Mouse (Mus musculus): ENCODE data around the gene Klhl30. TPM values are rescaled to one million over a fixed set of nuclear protein-coding genes. Genes with fewer than 3 reads are reported as not detected.

The Klhl30 gene
- 1.4 and 1.7 TPM in 2 replicates for polyA plus RNA-seq (2015; fragmentation: Nextera tagmentation; extraction: Ambion mirVana)

GRCm38 (mm10) chr1:91350841-91351240 lies at the start of gene Klhl30:
Klhl30 (plus strand) TSS chr1:91351016.
- H3K4me2 ChIP-seq (ENCODE audit: low read depth, low read length): no peak within 1 kb of the TSS
- no peak within 1 kb of the TSS for H3K27ac ChIP-seq (ENCODE audit: low read length)
- H3K27me3 ChIP-seq (ENCODE audit: control insufficient read depth, insufficient read depth, low read depth, low read length): peaks cover 10% of the 10 kb centered on the region
- H3K9ac ChIP-seq (ENCODE audit: low read length): no peak within 1 kb of the TSS
- H3K36me3 ChIP-seq (ENCODE audit: control insufficient read depth, insufficient read depth, low read length): no peaks in the 10 kb centered on the region
- WGBS: 49% methylated on average over 4 of the region's 4 CpGs
- H3K4me1 ChIP-seq (replicated peaks; ENCODE audit: control insufficient read depth, insufficient read depth, low read length): no peaks in the 10 kb centered on the region
- ATAC-seq (ENCODE audit: low read depth): no peak
- H3K9me3 ChIP-seq (ENCODE audit: control insufficient read depth, low read length): no peaks in the 10 kb centered on the region
- H3K4me3 ChIP-seq (ENCODE audit: low read length): no peak within 1 kb of the TSS

GRCm38 (mm10) chr1:91301206-91301920 lies 49.5 kb upstream of the Klhl30 start:
- no peaks in the 10 kb centered on the region for H3K27me3 ChIP-seq (ENCODE audit: control insufficient read depth, insufficient read depth, low read depth, low read length)
- WGBS: 64% methylated on average over 3 of the region's 3 CpGs
- H3K4me3 ChIP-seq (ENCODE audit: low read length): no peak overlapping the region
- peaks cover 14% of the 10 kb centered on the region; the same call in 1 of the 2 replicates for H3K4me1 ChIP-seq (replicated peaks; ENCODE audit: control insufficient read depth, insufficient read depth, low read length)
- H3K27ac ChIP-seq (ENCODE audit: low read length): no peak overlapping the region; the same call in 1 of the 2 replicates
- H3K9me3 ChIP-seq (ENCODE audit: control insufficient read depth, low read length): no peaks in the 10 kb centered on the region
- no peak for ATAC-seq (ENCODE audit: low read depth)
- no peak overlapping the region for H3K9ac ChIP-seq (ENCODE audit: low read length)
- H3K36me3 ChIP-seq (ENCODE audit: control insufficient read depth, insufficient read depth, low read length): peaks cover 9% of the 10 kb centered on the region; the same call in 1 of the 2 replicates
- H3K4me2 ChIP-seq (ENCODE audit: low read depth, low read length): no peak overlapping the region

- Histone ChIP-seq H3K27me3 (ENCODE audit: control insufficient read depth, insufficient read depth, low read depth, low read length) (no peaks in the 10 kb centered on the region), H3K9ac (ENCODE audit: low read length) (no peak overlapping the region), H3K4me3 (ENCODE audit: low read length) (no peak overlapping the region), H3K36me3 (ENCODE audit: control insufficient read depth, insufficient read depth, low read length) (peaks cover 9% of the 10 kb centered on the region; the same call in 1 of the 2 replicates), H3K4me1 (replicated peaks; ENCODE audit: control insufficient read depth, insufficient read depth, low read length) (peaks cover 14% of the 10 kb centered on the region; the same call in 1 of the 2 replicates), H3K9me3 (ENCODE audit: control insufficient read depth, low read length) (no peaks in the 10 kb centered on the region), H3K27ac (ENCODE audit: low read length) (0 out of 2 replicates have a peak overlapping the region, but pooled peaks have one; percentile 10), H3K4me2 (ENCODE audit: low read depth, low read length) (no peak overlapping the region)
- 72% methylated on average over 3 of the region's 3 CpGs for WGBS
- ATAC-seq (ENCODE audit: low read depth): no peak
Observed at GRCm38 (mm10) chr1:91302021-91302420, 48.8 kb upstream of the Klhl30 start.

GRCm38 (mm10) chr1:91304621-91305020 lies 46.2 kb upstream of the Klhl30 start:
- H3K4me1 ChIP-seq (replicated peaks; ENCODE audit: control insufficient read depth, insufficient read depth, low read length): peaks cover 4% of the 10 kb centered on the region; the same call in 1 of the 2 replicates
- no peaks in the 10 kb centered on the region for H3K9me3 ChIP-seq (ENCODE audit: control insufficient read depth, low read length)
- no peak for ATAC-seq (ENCODE audit: low read depth)
- no peak overlapping the region for H3K27ac ChIP-seq (ENCODE audit: low read length)
- H3K9ac ChIP-seq (ENCODE audit: low read length): no peak overlapping the region
- no peak overlapping the region for H3K4me2 ChIP-seq (ENCODE audit: low read depth, low read length)
- no peaks in the 10 kb centered on the region for H3K27me3 ChIP-seq (ENCODE audit: control insufficient read depth, insufficient read depth, low read depth, low read length)
- peaks cover 20% of the 10 kb centered on the region for H3K36me3 ChIP-seq (ENCODE audit: control insufficient read depth, insufficient read depth, low read length)
- WGBS: 89% methylated on average over 4 of the region's 4 CpGs
- no peak overlapping the region for H3K4me3 ChIP-seq (ENCODE audit: low read length)

GRCm38 (mm10) chr1:91309366-91310085 lies 41.3 kb upstream of the Klhl30 start:
- H3K9ac ChIP-seq (ENCODE audit: low read length): no peak overlapping the region
- no peaks in the 10 kb centered on the region for H3K9me3 ChIP-seq (ENCODE audit: control insufficient read depth, low read length)
- no peak overlapping the region for H3K27ac ChIP-seq (ENCODE audit: low read length)
- no peaks in the 10 kb centered on the region for H3K4me1 ChIP-seq (replicated peaks; ENCODE audit: control insufficient read depth, insufficient read depth, low read length)
- 88% methylated on average over 13 of the region's 13 CpGs for WGBS
- H3K4me2 ChIP-seq (ENCODE audit: low read depth, low read length): no peak overlapping the region
- no peak overlapping the region for H3K4me3 ChIP-seq (ENCODE audit: low read length)
- H3K27me3 ChIP-seq (ENCODE audit: control insufficient read depth, insufficient read depth, low read depth, low read length): no peaks in the 10 kb centered on the region
- no peak for ATAC-seq (ENCODE audit: low read depth)
- peaks cover 22% of the 10 kb centered on the region for H3K36me3 ChIP-seq (ENCODE audit: control insufficient read depth, insufficient read depth, low read length)

- Histone ChIP-seq H3K4me3 (ENCODE audit: low read length) (no peak overlapping the region), H3K9ac (ENCODE audit: low read length) (no peak overlapping the region), H3K4me2 (ENCODE audit: low read depth, low read length) (no peak overlapping the region), H3K4me1 (replicated peaks; ENCODE audit: control insufficient read depth, insufficient read depth, low read length) (no peaks in the 10 kb centered on the region), H3K27ac (ENCODE audit: low read length) (no peak overlapping the region), H3K9me3 (ENCODE audit: control insufficient read depth, low read length) (no peaks in the 10 kb centered on the region), H3K27me3 (ENCODE audit: control insufficient read depth, insufficient read depth, low read depth, low read length) (no peaks in the 10 kb centered on the region), H3K36me3 (ENCODE audit: control insufficient read depth, insufficient read depth, low read length) (peaks cover 13% of the 10 kb centered on the region)
- peak; percentile 70 for ATAC-seq (ENCODE audit: low read depth)
- 75% methylated on average over 4 of the region's 4 CpGs for WGBS
Observed at GRCm38 (mm10) chr1:91312273-91312672, 38.5 kb upstream of the Klhl30 start.

- H3K27ac ChIP-seq (ENCODE audit: low read length): no peak overlapping the region
- no peak for ATAC-seq (ENCODE audit: low read depth)
- WGBS: 41% methylated on average over 5 of the region's 5 CpGs
Observed at GRCm38 (mm10) chr1:91313251-91313650, 37.6 kb upstream of the Klhl30 start.

GRCm38 (mm10) chr1:91317656-91318055 lies 33.2 kb upstream of the Klhl30 start:
- Histone ChIP-seq H3K4me1 (replicated peaks; ENCODE audit: control insufficient read depth, insufficient read depth, low read length) (no peaks in the 10 kb centered on the region), H3K9ac (ENCODE audit: low read length) (no peak overlapping the region), H3K36me3 (ENCODE audit: control insufficient read depth, insufficient read depth, low read length) (no peaks in the 10 kb centered on the region), H3K4me2 (ENCODE audit: low read depth, low read length) (no peak overlapping the region), H3K4me3 (ENCODE audit: low read length) (no peak overlapping the region), H3K27me3 (ENCODE audit: control insufficient read depth, insufficient read depth, low read depth, low read length) (no peaks in the 10 kb centered on the region), H3K27ac (ENCODE audit: low read length) (no peak overlapping the region), H3K9me3 (ENCODE audit: control insufficient read depth, low read length) (no peaks in the 10 kb centered on the region)
- 80% methylated on average over 6 of the region's 6 CpGs for WGBS
- no peak for ATAC-seq (ENCODE audit: low read depth)

More at GRCm38 (mm10) chr1:91313251-91313650, 37.6 kb upstream of the Klhl30 start:
- Histone ChIP-seq H3K4me3 (ENCODE audit: low read length) (no peak overlapping the region), H3K4me2 (ENCODE audit: low read depth, low read length) (no peak overlapping the region), H3K27me3 (ENCODE audit: control insufficient read depth, insufficient read depth, low read depth, low read length) (no peaks in the 10 kb centered on the region), H3K36me3 (ENCODE audit: control insufficient read depth, insufficient read depth, low read length) (peaks cover 13% of the 10 kb centered on the region), H3K9me3 (ENCODE audit: control insufficient read depth, low read length) (no peaks in the 10 kb centered on the region), H3K9ac (ENCODE audit: low read length) (no peak overlapping the region), H3K4me1 (replicated peaks; ENCODE audit: control insufficient read depth, insufficient read depth, low read length) (no peaks in the 10 kb centered on the region)

- no peak within 1 kb of the TSS for H3K4me3 ChIP-seq (ENCODE audit: low read length)
- H3K27me3 ChIP-seq (ENCODE audit: control insufficient read depth, insufficient read depth, low read depth, low read length): no peaks in the 10 kb centered on the region
- WGBS: 45% methylated on average over 19 of the region's 19 CpGs
- no peak within 1 kb of the TSS for H3K4me2 ChIP-seq (ENCODE audit: low read depth, low read length)
- H3K36me3 ChIP-seq (ENCODE audit: control insufficient read depth, insufficient read depth, low read length): no peaks in the 10 kb centered on the region
- no peaks in the 10 kb centered on the region for H3K9me3 ChIP-seq (ENCODE audit: control insufficient read depth, low read length)
- H3K9ac ChIP-seq (ENCODE audit: low read length): no peak within 1 kb of the TSS
- H3K4me1 ChIP-seq (replicated peaks; ENCODE audit: control insufficient read depth, insufficient read depth, low read length): no peaks in the 10 kb centered on the region
- peak; percentile 31; the same call in 1 of the 2 replicates for ATAC-seq (ENCODE audit: low read depth)
- H3K27ac ChIP-seq (ENCODE audit: low read length): no peak within 1 kb of the TSS
Observed at GRCm38 (mm10) chr1:91321760-91322438, 28.9 kb upstream of the Klhl30 start, which contains the start of gene Espnl. Espnl (plus strand) TSS chr1:91322075.

Measured in lung, embryonic 16.5 days (tissue).